Mouse (Mus musculus): Measurements from ENCODE around the gene Cmah. TPM values are rescaled to one million over a fixed set of nuclear protein-coding genes. Genes with fewer than 3 reads are reported as not detected.

Cmah gene
- 1 to 10 TPM; 1.6 to 4.5 (median 3.2) TPM for total RNA-seq (2022)

DNA sequence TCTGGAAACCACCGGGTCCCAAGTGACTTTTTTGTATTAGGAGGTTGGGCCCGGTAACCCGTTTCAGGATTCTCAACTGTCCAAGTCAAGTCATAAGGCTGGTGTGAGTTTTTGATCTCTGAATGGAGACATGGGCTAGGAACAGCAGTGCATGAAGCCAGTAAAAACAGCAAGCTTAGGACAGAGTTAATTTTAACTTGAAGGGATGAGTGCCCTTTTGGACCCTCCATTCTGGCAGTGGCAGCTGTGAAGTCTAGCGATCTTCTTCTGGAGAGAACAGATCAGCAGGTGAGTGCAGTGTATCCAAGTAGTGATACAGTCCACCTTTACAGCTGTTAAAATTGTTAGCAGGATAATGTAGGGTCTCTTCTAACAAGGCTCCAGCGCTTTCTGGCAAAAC is at the start of gene Cmah:
Gene Cmah (plus strand): TSS at position 204 of the 400 bp plus-strand sequence.
- no peak for DNase-seq

DNA sequence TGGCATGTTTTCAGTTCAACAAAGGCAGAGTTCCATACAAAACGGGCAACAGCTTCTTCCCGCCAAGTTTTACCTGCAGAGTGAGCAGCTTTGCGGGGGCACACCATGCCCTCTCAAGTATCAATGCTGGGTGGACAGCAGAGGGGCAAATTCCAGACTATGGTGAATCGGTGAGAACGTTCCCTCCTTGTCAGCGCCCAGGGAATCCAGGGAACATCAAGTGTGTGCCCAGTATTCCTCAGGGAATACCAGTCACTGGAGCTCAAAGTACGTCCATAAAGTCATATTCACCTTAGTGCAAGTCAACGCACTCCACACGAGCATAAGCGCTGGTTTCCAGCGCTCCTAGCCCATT is 47.8 kb upstream of the Cmah start:
- DNase-seq: no peak

- no peak for DNase-seq
Observed at GRCm38 (mm10) chr13:24279762-24280438, 47.3 kb upstream of the Cmah start.

DNA sequence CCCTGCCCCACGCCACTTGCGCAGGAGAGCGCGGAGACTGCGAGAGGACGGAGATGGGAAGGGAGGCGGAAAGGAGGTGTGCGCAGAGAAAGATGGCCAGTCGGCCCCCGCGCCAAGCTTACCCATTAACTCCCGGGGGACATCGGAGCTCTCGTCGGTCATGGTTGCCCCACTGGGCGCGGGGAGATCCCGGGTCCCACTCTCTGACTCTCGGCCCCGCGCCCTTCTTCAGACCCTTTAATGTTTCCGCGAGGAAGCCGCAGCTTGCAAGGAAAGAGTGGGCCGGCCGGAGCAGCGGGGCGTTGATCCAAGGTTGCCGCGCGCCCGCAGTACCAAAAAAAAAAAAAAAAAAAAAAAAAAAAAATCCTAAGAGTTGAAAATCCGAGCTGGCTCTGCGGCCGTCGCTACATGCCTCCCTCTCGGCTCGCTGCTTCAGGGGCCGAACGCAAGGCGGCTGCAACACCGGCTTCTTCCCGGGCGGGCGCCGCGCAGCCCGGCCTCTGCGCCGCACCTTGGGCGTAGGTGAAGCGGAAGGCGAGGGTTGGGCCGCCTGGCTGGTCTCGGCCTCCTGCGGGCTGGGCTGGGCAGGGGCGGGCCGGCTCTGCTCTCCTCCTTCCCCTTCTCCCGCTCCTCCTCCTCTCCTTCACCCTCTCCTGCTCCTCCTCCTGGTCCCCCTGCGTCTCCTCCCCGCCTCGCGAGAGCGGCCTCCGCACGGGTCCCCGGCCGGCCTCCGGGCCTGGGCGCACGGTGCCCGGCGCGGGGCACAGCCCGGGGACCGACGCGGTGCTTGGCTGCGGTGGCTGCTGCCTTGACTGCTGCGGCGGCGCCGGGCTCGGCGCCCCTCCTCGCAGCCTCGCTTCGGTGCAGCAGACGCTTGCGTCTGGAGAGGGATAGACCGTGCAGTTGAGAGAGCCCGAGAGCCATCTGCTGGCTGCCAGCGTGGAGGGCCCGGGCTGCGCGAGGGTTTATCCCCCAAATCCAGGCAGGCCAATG is 46.5 kb upstream of the Cmah start, which contains the start of gene Carmil1:
Gene Carmil1 (minus strand): TSS at position 357 of the 993 bp plus-strand sequence.
- peak; percentile 82 for DNase-seq

DNA sequence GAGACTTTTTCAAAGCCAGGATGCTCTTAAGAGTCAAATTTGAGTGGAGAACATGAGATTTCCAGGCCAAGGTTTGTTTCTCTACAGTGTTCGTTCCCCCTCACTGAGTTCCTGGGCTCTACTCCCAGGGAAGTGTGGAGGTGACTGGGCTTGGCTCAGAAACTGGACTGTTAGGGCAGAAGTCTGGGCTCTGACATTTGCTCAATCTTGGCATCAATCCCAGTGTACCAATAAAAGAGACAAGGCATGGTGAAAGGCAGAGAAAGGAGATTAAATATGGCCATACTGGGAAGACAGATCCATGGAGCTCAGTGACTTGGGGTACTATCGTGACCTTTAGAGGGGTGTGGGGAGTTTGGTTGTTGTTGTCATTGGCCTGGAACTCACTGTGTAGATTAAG is 39.8 kb upstream of the Cmah start:
- DNase-seq: no peak

DNA sequence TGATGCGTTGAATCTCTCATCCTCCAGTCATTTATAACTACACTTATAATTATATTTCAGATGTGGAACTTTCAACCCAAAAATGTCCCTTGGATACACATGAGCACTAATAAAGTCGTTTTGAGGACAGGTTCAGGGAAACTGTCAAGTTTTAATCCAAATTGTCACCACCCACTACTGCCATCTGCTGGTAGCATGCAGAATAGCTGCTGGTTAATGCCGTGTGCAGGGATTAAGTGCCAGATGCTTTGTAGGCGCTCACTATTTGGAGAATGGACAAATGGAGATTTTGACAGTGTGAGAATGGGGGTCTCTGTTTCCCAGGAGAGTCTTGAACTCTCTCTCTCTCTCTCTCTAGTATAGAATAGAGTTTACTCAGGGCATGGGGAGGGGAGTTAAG is 30.0 kb upstream of the Cmah start:
- DNase-seq: no peak

DNA sequence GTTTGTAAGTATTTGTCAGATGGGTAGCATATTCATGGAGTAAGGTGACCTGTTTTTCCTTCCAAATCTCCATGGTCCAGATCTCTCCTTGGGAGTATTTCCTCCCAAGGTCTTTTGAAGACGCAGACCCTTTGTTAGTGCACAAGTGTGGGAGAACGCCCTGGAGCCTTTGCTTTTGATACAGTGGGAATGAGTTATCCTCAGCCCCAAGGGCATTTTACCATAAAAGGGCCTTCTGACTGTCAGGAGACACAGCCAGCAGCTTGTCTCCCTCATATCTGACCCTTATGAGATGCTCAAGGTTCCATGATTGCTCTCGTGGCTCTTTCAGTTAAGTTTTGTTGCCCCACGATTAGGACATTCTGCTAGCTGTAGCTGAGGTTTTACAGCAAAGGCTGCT is 21.7 kb upstream of the Cmah start:
- no peak for DNase-seq

DNA sequence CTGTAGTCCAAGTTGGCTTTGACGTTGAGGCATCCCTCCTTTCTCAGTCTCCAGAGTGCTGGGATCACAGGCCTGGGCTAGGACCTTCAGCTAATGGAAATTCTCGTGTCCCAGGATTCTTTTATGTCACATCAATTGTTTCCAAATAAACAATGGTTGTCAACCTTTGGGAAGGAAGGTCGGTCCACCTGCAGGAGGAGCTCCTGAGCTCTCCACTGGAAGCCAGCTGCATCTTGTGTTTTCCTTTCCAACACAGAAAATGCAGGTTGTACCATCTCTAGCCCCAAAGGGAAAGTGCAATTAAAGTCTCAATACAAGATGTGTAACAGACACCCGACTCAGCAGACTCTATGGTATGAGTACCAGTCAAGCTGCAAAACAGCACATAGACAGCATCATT is 21.0 kb upstream of the Cmah start:
- DNase-seq: no peak

DNA sequence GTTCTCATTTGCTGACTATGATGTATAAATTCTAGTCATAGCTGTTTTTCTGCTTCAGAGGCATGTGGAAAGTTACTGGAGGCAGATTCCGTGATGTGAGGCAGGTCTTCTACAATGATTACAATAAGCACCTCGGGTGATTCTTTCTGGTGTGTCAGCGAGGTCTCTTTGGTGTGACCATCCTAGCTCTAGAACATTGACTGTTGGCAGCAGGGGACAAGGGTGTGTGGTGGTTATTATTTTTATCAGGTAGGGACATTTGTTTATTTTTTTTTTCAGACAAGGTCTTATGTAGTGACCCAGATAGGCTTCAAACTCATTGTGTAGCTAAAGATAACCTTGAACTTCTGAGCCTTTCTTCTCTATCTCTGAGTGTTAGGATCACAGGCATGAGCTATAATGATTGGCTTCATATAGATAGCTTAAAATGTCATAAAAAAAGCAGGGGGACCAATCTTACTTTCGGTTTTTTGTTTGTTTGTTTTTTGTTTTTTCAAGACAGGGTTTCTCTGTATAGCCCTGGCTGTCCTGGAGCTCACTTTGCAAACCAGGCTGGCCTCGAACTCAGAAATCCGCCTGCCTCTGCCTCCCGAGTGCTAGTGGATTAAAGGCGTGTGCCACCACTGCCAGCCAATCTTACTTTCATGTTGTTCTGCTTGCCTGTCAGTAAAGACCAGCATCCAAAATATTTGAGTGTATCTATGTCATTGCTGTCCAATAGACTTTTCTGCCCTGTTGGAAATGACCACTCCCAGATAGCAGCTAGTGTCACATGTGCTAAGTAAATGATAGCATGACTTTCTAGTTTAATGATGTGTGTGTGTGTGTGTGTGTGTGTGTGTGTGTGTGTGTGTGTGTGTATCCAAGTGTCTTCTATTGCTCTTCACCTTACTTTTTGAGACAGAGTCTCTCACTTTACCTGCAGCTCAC is 15.9 kb upstream of the Cmah start:
- DNase-seq: no peak

DNA sequence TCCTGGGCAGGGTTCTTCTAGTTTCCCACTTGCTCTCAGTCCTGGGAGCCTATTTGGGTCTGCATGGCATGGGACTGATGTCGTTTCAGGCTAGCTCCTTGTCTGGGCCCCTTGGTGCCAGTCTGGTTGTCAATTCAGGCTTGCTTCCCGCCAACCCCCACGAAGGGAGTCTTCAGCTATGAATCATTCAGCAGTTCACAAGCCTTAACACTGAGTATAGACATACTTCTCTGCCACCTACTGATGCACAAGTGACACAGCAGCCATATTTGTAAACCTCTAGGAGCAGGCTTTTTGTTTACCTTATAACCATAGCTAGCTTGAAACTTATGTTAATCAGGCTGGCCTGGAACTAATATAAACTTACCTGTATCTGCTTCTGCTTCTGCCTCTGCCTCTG is 10.6 kb upstream of the Cmah start:
- DNase-seq: no peak

DNA sequence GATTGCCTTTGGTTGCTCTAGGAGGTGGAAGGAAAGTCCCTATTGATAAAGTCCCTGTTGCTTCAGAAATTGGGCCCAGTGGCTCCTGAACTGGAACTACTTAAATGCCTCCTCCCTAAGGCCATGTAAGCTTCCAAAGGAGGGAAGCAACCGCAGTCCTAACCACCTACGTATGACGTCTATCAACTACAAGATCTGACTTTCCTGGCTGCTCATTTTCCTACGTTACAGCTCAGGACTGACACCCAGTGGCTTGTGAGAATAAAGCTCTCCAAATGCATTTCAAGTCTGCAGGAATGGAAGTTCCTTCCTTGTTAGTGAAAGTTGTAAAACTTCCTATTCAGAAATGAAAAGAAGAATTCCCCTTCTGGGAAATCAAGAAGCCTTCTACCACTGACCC is 8.6 kb upstream of the Cmah start:
- DNase-seq: no peak

DNA sequence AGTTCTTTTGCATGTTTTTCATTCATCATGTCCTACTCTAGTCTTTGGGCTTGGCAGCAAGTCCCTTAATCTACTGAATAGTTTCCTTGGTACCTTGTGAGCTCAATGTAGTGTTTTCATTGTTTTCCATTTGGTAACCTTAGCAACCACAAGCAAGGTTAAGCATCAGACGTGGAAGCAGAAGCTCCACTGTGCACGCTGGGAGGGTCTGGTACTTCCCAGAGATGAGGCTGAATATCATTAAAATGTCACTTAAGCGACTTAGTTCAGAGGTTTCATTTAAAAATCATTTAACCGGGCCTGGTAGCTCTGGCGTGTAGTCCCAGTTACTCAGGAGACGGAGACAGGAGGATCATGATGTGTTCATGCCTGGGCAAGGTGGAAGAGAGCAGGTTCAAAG is 5.9 kb upstream of the Cmah start:
- DNase-seq: no peak

DNA sequence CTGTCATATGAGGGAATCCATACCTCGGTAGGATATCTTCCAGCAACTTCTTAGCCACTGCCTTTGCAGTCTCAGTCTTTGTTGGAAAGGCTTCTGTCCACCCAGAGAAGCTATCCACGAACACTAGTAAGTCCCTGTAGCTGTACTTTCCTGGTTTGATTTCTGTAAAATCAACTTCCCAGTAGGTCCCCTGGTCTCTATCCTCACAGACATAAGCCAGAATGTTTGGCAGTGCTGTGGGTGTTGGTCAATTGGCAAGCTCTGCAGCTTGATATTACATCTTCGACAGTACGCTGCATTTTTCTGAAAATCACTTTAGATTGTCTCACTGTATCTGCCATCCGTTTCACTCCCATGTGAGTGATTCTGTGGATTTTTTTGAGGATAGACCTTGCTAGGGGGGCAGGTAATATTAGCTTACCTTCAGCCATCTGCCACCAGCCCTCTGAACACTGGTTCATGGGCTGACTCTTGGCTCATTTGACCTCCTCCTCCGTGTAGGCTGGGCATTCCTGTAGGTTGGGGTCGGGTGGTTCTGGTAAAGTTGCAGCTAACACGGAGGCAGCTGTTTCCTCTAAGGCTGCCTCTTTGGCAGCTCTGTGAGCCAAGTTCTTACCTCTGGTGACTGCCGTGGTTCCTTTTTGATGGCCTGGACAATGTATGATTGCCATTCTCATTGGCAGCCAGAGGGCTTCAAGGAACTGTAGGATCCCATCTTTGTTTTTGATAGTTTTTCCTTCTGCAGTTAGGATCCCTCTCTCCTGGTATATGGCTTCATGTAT is 1.0 kb downstream of the Cmah start:
- DNase-seq: no peak

- no peak for DNase-seq
Observed at GRCm38 (mm10) chr13:24330128-24330527, 2.9 kb downstream of the Cmah start.

GRCm38 (mm10) chr13:24330836-24331523 is 3.8 kb downstream of the Cmah start:
- DNase-seq: no peak

DNA sequence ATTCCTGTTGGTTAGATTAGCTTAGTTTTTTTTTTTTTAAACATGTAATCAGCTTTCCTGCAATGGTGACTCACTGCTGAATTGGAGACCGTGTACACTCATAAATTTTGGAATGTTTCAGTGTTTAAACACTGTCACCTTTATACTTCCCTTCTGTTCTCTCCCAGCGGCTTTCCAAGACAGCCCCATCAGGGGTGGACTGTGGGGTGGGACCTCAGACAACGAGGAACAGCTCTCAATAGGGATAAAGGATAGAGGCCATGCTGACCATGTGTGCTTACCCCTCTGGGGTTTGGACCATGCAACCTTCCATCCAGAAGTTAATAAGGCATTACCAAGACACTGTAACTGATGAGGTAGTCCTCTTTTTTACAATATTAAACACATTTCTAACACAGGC is 5.3 kb downstream of the Cmah start:
- no peak for DNase-seq

GRCm38 (mm10) chr13:24336818-24337217 is 9.6 kb downstream of the Cmah start:
- DNase-seq: no peak

GRCm38 (mm10) chr13:24337874-24338273 is 10.7 kb downstream of the Cmah start:
- DNase-seq: no peak

DNA sequence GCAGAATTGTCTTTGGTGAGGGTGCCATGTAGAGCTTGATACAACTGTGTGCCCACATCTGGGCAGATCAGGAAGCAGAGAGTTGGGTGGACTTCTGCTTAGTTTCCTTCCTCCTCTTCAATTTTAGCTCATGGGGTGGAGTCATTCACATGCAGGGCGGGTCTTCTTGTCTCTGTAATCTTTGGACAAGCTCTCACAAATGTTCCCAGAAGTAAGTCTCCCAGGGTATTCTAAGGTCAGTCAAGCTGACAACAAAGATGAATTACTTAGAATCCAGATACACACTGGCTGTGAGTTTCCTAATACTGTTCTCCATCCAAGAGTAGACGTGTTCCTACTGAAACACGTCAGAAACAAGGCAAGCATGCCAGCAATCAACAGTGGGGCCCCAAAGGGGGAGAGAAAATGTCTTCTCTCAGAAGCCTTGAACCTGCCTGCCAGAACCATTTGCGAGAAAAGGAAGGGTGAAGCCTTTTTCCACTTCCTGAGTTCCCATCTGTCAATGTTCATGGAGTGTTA is 11.2 kb downstream of the Cmah start:
- DNase-seq: peak; percentile 28

GRCm38 (mm10) chr13:24339907-24340306 is 12.7 kb downstream of the Cmah start:
- DNase-seq: no peak

GRCm38 (mm10) chr13:24340462-24340861 is 13.3 kb downstream of the Cmah start:
- no peak for DNase-seq
